Mouse (Mus musculus): ENCODE measurements around the gene Ap2a1. TPM values are rescaled to one million over a fixed set of nuclear protein-coding genes. Genes with fewer than 3 reads are reported as not detected.

The Ap2a1 gene
- total and polyA plus RNA-seq, 3 experiments, result 56.1 to 67.6 (median 63.3) TPM

DNA sequence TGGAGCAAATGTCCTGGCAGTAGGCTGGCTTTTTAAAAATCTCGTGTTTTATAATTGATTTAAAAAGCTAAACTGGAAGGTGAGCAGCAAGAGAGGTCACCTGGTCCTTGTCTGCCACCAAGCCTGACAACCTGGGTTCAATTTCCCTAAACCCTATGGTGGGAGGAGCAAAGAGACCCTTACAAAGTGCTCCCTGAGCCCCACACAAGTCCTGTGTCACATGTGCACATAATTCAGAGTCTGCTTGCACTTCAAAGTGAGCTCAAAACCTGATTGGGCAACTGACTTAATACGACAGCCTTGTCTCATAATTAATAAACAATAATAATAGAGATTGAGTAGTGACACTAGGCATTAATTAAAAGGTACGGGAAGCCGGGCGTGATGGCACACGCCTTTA, 58.7 kb downstream of the Ap2a1 start:
- intact Hi-C loops (cut with DNase I), result loop anchor here (2.0 kb wide), 1 partner anchor 20 kb away; no protein-coding TSS in a partner anchor
- DNase-seq, result no peak
- peak overlapping the region; percentile 72; the same call in 1 of the 2 replicates for H3K4me3 ChIP-seq
- H3K27ac ChIP-seq, result peak overlapping the region; percentile 94
- H3K27me3 ChIP-seq (ENCODE audit: control insufficient read depth, insufficient read depth, low read length), result no peaks in the 10 kb centered on the region
- WGBS, result 88% methylated on average over 6 of the region's 6 CpGs
- no peak overlapping the region for H3K9ac ChIP-seq (ENCODE audit: low read depth, low read length)
- H3K4me1 ChIP-seq (ENCODE audit: control insufficient read depth, insufficient read depth, low read length), result peaks cover 23% of the 10 kb centered on the region
- TF ChIP-seq CTCF (IDR thresholded peaks at IDR 0.05) (no peak), POLR2A (IDR thresholded peaks at IDR 0.05; ENCODE audit: insufficient read depth, low read depth, low read length) (no peak), EP300 (IDR thresholded peaks at IDR 0.05; ENCODE audit: insufficient read depth, low read depth, low read length) (no peak)
- no peaks in the 10 kb centered on the region for H3K79me2 ChIP-seq (replicated peaks; ENCODE audit: control insufficient read depth, insufficient read depth, low read length)
- no peaks in the 10 kb centered on the region; the same call in 1 of the 2 replicates for H3K36me3 ChIP-seq (ENCODE audit: control insufficient read depth, insufficient read depth, low read length)

DNA sequence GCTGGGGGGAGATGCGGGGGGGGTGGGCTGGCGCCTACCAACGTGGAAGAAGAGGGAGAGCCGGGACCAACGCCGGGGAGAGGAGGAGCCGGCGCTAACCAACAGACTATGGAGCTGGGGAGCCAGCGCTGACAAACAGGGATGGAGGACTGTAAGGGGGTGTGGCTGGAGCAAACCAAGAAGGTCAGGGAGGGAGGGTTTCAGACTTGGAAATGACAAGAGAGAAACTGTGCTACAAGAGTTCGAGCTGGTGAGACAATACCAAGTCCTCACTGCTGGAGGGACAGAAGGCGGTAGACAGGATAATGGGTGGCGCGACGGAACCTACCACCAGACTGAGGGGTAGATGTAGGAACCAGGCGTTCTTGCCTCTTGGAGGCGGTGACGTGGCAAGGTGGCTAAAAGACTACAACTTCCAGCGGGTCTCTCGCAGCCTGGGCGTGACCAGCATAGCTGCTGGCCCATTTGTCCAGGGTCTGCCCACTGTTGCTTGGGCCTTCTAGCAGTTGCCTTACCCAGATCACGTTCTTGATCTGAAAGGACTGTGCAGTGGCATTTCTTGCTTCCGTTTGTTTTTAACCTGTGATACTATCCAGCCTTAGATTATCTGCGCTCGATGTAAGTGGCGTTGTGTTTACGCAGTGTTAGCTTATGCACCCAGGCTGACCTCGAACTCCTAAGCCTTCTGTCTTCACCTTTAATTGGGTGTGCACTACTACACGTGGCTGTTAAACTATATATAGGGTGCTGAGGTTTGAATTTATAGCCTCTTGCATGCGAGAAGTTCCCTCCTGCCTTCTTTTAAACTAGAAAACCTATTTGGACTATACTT, 59.4 kb downstream of the Ap2a1 start, which contains the start of gene Ptov1:
Ptov1 (minus strand) TSS at position 92 of the 832 bp plus-strand sequence.
- intact Hi-C loops (cut with DNase I), result loop anchor here (2.0 kb wide), 2 partner anchors 15 to 21 kb away; no protein-coding TSS in a partner anchor
- Histone ChIP-seq H3K4me3 (peak within 1 kb of the TSS; percentile 72), H3K79me2 (replicated peaks; ENCODE audit: control insufficient read depth, insufficient read depth, low read length) (no peaks in the 10 kb centered on the region; the same call in 1 of the 2 replicates), H3K9ac (ENCODE audit: low read depth, low read length) (peak within 1 kb of the TSS; percentile 95), H3K27me3 (ENCODE audit: control insufficient read depth, insufficient read depth, low read length) (no peaks in the 10 kb centered on the region), H3K36me3 (ENCODE audit: control insufficient read depth, insufficient read depth, low read length) (no peaks in the 10 kb centered on the region; the same call in 1 of the 2 replicates), H3K27ac (peak within 1 kb of the TSS; percentile 94), H3K4me1 (ENCODE audit: control insufficient read depth, insufficient read depth, low read length) (peaks cover 28% of the 10 kb centered on the region)
- DNase-seq, result peak; percentile 88 to 94
- TF ChIP-seq CTCF (IDR thresholded peaks at IDR 0.05) (peak; percentile 17), POLR2A (IDR thresholded peaks at IDR 0.05; ENCODE audit: insufficient read depth, low read depth, low read length) (peak; percentile 89), EP300 (IDR thresholded peaks at IDR 0.05; ENCODE audit: insufficient read depth, low read depth, low read length) (peak; percentile 93)
- 4% methylated on average over 29 of the region's 29 CpGs for WGBS

DNA sequence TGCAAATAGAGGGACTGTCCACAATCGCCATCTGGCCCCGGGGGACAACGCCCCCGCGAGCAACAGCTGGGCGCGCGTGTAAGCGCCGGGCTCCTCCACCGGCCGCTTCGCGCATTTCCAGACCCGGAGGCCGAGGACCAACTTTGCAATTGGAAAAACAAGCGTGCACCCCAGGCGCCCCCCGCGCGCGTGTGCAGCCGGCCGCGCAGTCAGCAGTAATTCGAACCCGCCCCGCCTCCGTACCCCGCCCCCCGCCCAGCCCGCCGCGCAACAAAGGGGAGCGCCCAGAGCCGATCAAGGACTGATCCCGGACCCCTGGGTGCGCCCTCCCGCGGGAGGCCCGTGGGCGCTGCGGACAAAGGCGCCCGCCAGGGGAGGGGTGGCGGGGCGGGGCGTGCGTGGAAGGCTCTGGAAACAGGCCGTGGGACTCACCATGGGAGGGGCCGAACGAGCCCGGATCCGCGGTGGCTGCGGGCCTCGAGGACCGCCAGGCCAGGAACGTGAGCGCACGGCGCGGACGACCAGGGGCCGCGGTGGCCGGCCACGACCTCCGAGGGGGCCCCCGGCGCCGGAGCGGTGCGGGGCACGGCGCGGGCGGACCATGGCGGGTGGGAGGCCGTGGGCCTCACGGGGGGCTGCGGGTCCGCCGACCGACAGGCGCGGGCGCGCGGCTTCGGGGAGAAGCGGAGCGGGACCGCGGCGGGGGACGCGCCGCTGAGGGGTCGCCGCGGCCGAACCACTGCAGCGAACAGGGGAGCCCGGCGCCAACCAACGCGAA, 60.2 kb downstream of the Ap2a1 start:
- Histone ChIP-seq H3K36me3 (ENCODE audit: control insufficient read depth, insufficient read depth, low read length) (no peaks in the 10 kb centered on the region; the same call in 1 of the 2 replicates), H3K4me3 (peak overlapping the region; percentile 72), H3K27ac (peak overlapping the region; percentile 94), H3K27me3 (ENCODE audit: control insufficient read depth, insufficient read depth, low read length) (no peaks in the 10 kb centered on the region), H3K4me1 (ENCODE audit: control insufficient read depth, insufficient read depth, low read length) (peaks cover 29% of the 10 kb centered on the region), H3K9ac (ENCODE audit: low read depth, low read length) (peak overlapping the region; percentile 95), H3K79me2 (replicated peaks; ENCODE audit: control insufficient read depth, insufficient read depth, low read length) (no peaks in the 10 kb centered on the region; the same call in 1 of the 2 replicates)
- intact Hi-C loops (cut with DNase I), result loop anchor here (2.0 kb wide), 1 partner anchor 14 kb away; no protein-coding TSS in a partner anchor
- TF ChIP-seq CTCF (IDR thresholded peaks at IDR 0.05), result peak; percentile 24; the same call in 1 of the 2 replicates
- TF ChIP-seq POLR2A (IDR thresholded peaks at IDR 0.05; ENCODE audit: insufficient read depth, low read depth, low read length), result no peak
- no peak for TF ChIP-seq EP300 (IDR thresholded peaks at IDR 0.05; ENCODE audit: insufficient read depth, low read depth, low read length)
- WGBS, result under 1% methylated on average over 91 of the region's 108 CpGs
- peak; percentile 86 to 87 for DNase-seq

DNA sequence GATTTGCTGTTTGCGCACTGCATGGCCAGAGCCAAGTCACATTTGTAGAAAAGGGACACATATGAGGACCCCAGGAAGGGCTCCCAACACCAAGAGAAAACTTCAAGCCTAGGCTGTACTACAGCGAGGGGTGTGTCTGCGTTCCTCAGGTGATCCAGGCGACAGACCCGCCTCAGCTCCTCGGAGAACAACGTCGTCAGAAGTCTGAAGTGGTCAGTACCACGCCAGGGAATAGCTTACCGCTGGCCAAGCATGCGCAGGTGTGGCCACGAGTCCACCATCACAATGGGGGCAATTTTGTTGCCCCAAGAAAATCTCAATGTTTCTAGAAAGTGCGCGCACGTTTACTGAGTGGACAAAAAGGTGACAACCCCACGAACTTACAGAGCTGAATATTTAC, 60.8 kb downstream of the Ap2a1 start:
- DNase-seq, result no peak
- TF ChIP-seq EP300 (IDR thresholded peaks at IDR 0.05; ENCODE audit: insufficient read depth, low read depth, low read length) (no peak), POLR2A (IDR thresholded peaks at IDR 0.05; ENCODE audit: insufficient read depth, low read depth, low read length) (no peak), CTCF (IDR thresholded peaks at IDR 0.05) (no peak)
- Histone ChIP-seq H3K4me3 (peak overlapping the region; percentile 72), H3K27ac (peak overlapping the region; percentile 94), H3K79me2 (replicated peaks; ENCODE audit: control insufficient read depth, insufficient read depth, low read length) (no peaks in the 10 kb centered on the region; the same call in 1 of the 2 replicates), H3K36me3 (ENCODE audit: control insufficient read depth, insufficient read depth, low read length) (no peaks in the 10 kb centered on the region; the same call in 1 of the 2 replicates), H3K27me3 (ENCODE audit: control insufficient read depth, insufficient read depth, low read length) (no peaks in the 10 kb centered on the region), H3K4me1 (ENCODE audit: control insufficient read depth, insufficient read depth, low read length) (peaks cover 29% of the 10 kb centered on the region), H3K9ac (ENCODE audit: low read depth, low read length) (peak overlapping the region; percentile 95; the same call in 1 of the 2 replicates)
- 9% methylated on average over 16 of the region's 16 CpGs for WGBS
- intact Hi-C loops (cut with DNase I), result loop anchor here (2.0 kb wide), 1 partner anchor 14 kb away; no protein-coding TSS in a partner anchor

DNA sequence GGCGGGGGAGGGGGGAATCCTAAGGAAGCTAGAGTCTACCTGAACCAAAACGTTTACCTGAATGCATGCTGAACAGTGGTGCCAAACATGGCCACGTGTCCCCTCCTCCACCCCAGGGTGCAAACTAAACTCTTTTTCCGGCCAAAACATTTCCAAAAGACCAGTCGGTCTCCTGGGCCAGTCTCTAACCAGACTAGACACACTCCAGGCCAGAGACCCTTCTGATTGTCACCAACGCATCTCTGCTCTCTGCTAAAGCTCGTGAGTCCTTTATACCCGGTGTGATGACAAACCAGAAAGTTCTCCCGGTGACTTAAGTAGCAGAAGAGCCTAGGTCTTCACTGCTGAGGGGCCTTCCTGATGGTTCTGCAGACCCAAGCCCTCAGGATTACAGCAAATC, 61.5 kb downstream of the Ap2a1 start:
- WGBS, result 38% methylated on average over 9 of the region's 9 CpGs

More for the DNA sequence above, 61.5 kb downstream of the Ap2a1 start:
- Histone ChIP-seq H3K27ac (peak overlapping the region; percentile 94), H3K4me1 (ENCODE audit: control insufficient read depth, insufficient read depth, low read length) (peaks cover 29% of the 10 kb centered on the region), H3K79me2 (replicated peaks; ENCODE audit: control insufficient read depth, insufficient read depth, low read length) (no peaks in the 10 kb centered on the region; the same call in 1 of the 2 replicates), H3K4me3 (peak overlapping the region; percentile 72), H3K36me3 (ENCODE audit: control insufficient read depth, insufficient read depth, low read length) (no peaks in the 10 kb centered on the region; the same call in 1 of the 2 replicates), H3K9ac (ENCODE audit: low read depth, low read length) (peak overlapping the region; percentile 37; the same call in 1 of the 2 replicates), H3K27me3 (ENCODE audit: control insufficient read depth, insufficient read depth, low read length) (no peaks in the 10 kb centered on the region)
- intact Hi-C loops (cut with DNase I), result loop anchor here (2.0 kb wide), 1 partner anchor 13 kb away; no protein-coding TSS in a partner anchor
- no peak for TF ChIP-seq POLR2A (IDR thresholded peaks at IDR 0.05; ENCODE audit: insufficient read depth, low read depth, low read length)
- TF ChIP-seq EP300 (IDR thresholded peaks at IDR 0.05; ENCODE audit: insufficient read depth, low read depth, low read length), result no peak
- no peak for TF ChIP-seq CTCF (IDR thresholded peaks at IDR 0.05)
- no peak for DNase-seq
